Mouse (Mus musculus): ENCODE results near the gene 4930507D05Rik.
"Not testable (repeated sequence)": the region's sequence is repeated elsewhere in the genome, so short reads cannot be mapped to it uniquely, and the experiment has no call there.

Gene 4930507D05Rik

GRCm38 (mm10) chr10:62481108-62481852 is 32.0 kb downstream of the 4930507D05Rik start:
- no peak for DNase-seq (ENCODE audit: low spot score)

DNA sequence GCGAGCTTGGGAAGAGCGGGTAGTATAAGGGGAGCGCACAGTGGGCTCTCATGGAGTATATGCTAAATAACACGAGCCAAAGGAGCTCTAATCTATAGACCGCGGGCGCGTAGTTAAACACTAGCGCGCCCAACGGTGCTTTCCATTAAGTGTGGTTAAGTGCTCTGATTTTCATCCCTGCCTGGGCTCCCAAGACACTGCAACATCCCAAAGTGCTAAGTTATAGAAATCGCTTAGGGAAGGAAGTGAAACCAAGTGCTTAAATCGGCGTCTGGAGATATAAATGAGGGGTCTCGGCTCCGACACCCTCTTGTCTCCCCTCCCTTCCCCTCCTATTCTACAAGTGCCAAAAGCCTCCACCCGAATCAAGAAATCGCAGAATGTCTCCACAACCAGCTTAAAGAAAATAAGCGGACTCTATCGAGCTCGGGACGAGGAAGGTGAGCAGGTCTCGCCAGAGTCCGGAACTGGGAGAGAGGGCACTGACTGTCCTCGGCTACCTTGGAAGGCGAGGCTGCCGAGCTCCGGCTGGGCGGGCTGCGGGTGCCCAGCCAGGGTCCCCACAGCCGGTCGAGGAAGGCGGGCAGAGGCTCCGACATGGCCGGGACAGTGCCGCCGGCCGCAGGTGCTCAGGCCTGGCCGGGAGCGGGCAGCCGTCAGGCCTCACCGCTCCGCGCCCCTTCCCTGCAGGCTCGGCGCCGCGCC is 36.7 kb downstream of the 4930507D05Rik start:
- DNase-seq (ENCODE audit: low spot score): peak; percentile 34

DNA sequence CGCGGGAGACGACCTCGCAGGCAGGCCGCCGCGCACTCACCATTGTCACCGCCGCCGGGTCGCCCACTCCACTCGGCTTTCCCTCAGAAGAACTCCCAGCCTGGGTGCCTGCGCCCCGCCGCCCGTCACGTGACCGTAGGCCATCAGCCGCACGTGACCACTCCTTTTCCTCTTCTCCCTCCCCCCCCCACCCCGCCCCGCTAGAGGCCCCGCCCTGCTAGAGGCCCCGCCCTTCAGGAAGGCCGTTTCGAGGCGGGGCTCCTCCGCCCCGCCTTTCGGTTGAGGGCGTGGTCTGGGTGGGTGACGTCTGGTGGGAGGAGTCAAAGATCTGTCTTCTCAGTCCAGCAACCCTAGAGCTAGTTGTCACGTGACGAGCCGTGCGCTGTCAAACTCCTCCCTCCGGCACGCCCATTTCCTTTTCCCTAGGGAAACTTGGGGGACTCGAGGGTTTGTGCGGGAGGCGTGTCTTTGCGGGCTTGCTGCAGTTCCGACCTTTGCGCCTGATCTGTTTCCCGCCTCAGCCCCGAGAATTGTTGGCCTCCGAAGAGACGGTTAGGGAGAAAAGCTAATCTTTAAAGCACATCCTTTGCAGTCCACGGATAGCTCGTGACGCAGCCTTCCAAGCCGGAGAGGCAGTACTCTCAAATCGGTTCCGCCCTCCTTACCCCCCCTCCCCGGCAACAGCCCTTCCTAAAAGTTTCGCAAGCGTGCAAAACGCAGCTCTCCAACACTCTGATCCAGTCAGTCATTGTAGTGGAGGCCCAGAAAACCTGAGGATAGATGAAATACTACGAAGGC is 37.5 kb downstream of the 4930507D05Rik start, which contains the start of gene Vps26a:
Gene Vps26a (minus strand): TSS at position 188 of the 798 bp plus-strand sequence.
- DNase-seq (ENCODE audit: low spot score): peak; percentile 98

DNA sequence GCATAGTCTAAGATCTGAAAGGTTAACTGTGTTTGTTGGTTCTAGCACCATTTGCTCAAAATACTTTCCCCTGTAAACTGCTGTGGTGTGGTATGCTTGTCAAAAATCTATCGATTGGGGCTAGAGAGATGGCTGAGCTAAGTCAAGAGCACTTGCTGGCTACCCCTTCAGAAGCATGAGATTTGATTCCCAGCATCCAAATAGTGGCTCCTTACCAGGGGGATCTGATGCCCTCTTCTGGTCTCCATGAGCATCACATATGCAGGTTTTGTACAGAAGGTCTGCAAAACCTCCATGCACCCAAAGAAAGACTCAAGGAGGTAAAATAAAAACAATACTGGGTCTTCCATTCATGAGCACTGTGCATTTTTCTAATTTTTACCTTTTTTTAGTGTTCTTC is 39.0 kb downstream of the 4930507D05Rik start:
- no peak for DNase-seq (ENCODE audit: low spot score)

- DNase-seq (ENCODE audit: low spot score): not testable (repeated sequence)
Measured at GRCm38 (mm10) chr10:62491681-62492080, 42.4 kb downstream of the 4930507D05Rik start.

DNA sequence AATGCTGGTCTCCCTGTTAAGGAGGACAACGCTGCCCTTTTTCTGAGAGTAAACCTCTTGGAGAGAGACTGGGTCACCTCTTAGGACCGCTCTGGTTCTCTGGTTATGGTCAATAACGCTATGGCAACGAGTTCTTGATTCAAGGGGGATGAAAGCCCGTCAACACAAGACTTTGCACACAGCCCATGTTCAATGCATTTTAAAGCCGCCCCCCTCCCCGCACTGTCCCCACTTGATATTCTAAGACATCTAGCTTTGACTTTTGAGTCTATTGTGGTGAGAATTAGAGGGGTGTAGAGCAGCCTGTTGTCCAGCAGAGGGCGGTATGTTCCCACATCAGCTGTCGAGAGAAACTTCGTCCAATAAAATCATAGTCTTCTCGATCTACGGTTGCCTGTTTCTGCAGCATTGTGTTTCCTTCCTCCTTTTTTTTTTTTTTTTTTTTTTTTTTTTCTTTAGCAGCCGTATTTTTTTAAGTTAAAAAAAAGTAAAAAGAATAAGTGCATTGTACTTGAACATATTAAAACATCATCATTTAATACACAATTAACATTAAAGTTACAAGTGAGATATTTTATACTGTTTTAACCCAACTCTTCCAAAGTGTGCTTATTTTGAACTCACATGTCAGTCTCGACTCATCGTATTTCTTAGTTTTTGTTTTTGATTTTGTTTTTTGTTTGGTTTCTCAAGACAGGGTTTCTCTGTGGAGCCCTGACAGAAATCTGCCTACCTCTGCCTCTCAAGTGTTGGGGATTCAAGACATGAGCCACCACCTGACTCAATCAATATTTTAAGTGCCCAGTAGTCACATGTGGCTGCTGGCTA is 51.0 kb downstream of the 4930507D05Rik start:
- DNase-seq (ENCODE audit: low spot score): peak; percentile 53
